Mouse (Mus musculus): ENCODE data around the gene Sash1. TPM values are rescaled to one million over a fixed set of nuclear protein-coding genes. Genes with fewer than 3 reads are reported as not detected.

Sash1 gene
- polyA plus RNA-seq (2014; fragmentation: Nextera tagmentation; extraction: Ambion mirVana), result 2.2 and 3.6 TPM in 2 replicates

DNA sequence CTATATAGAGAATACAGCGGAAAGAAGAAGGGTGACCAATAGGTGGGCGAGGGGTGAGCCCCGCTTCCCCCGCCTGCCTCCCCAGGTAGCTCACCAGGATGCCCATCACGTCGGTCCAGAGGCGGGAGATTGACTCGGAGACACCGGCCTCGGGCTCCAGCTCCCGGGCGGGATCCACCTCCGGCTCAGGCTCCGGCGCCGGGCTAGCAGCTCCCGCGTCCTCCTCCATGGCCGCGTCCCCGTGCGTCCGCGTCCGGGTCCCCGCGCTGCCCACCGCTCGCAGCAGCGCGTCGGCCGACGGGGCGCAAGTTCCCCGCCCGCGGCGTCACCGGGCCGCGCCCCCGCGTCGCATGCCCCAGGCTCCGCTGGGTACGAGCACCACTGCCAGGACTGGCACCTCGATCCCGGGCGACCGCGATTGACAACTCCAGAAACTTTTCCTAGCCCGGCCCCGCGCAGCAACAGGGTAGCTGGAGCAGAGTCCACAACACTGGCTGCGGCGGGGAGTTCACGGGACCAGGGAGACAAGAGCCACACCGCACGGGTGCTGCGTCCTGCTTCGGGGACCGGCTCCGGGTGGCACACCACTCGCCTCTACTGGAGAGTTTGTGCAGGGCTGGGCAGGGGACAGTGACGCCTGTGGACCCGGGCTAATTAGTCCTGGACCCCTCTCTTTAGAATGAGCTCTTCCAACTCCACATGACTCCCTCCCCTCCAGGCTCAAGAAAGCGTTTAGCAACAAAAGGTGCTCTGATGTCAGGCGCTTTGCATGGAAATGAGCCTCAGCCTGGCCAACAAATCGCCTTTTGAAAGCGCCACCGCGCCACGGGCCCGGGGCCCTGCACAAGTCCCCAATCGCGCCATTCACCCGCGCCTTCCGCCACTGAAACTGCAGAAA, at the start of gene Sash1:
TSS of gene Sash1 (minus strand) at position 441 of the 898 bp plus-strand sequence.
- Histone ChIP-seq H3K4me1 (ENCODE audit: control insufficient read depth, insufficient read depth, low read length) (peaks cover 20% of the 10 kb centered on the region), H3K4me3 (ENCODE audit: low read depth, low read length) (peak within 1 kb of the TSS; percentile 81), H3K4me2 (peak within 1 kb of the TSS; percentile 77), H3K36me3 (ENCODE audit: control insufficient read depth, insufficient read depth, low read length) (no peaks in the 10 kb centered on the region), H3K27me3 (ENCODE audit: control insufficient read depth, insufficient read depth, low read length) (no peaks in the 10 kb centered on the region), H3K27ac (ENCODE audit: low read depth, low read length) (peak within 1 kb of the TSS; percentile 97), H3K9ac (ENCODE audit: low read depth, low read length) (peak within 1 kb of the TSS; percentile 86), H3K9me3 (replicated peaks; ENCODE audit: control insufficient read depth, low read length) (no peaks in the 10 kb centered on the region)
- under 1% methylated on average over 56 of the region's 80 CpGs for WGBS (ENCODE audit: insufficient replicate concordance)
- peak; percentile 85 for ATAC-seq (replicated peaks; ENCODE audit: insufficient number of reproducible peaks, low FRiP score, low TSS enrichment)

DNA sequence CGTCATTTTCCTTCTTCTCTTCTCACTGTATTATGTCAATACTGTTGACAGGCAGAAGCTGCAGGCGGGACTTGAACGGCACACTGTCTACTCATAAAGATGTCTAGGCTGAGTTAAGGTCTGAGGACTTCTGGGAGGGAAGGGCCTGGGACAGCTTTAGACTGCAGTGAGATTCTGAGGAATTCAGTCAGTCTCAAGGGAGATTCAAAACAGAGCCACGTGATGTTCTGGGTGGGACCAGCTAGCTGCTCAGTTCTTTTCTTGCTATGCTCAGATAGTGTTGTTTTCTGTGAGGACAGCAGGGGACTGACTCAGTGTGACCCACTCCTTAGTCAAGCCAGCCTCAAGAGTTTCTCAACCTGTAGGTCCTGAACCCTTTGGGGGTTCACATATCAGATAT, 49.7 kb upstream of the Sash1 start:
- H3K9ac ChIP-seq (ENCODE audit: low read depth, low read length), result no peak overlapping the region
- no peaks in the 10 kb centered on the region for H3K36me3 ChIP-seq (ENCODE audit: control insufficient read depth, insufficient read depth, low read length)
- no peak overlapping the region for H3K4me2 ChIP-seq
- H3K27ac ChIP-seq (ENCODE audit: low read depth, low read length), result no peak overlapping the region
- WGBS (ENCODE audit: insufficient replicate concordance), result 44% methylated on average over 4 of the region's 4 CpGs
- no peaks in the 10 kb centered on the region for H3K27me3 ChIP-seq (ENCODE audit: control insufficient read depth, insufficient read depth, low read length)
- ATAC-seq (replicated peaks; ENCODE audit: insufficient number of reproducible peaks, low FRiP score, low TSS enrichment), result no peak
- H3K9me3 ChIP-seq (replicated peaks; ENCODE audit: control insufficient read depth, low read length), result no peaks in the 10 kb centered on the region
- no peak overlapping the region for H3K4me3 ChIP-seq (ENCODE audit: low read depth, low read length)
- H3K4me1 ChIP-seq (ENCODE audit: control insufficient read depth, insufficient read depth, low read length), result no peaks in the 10 kb centered on the region

DNA sequence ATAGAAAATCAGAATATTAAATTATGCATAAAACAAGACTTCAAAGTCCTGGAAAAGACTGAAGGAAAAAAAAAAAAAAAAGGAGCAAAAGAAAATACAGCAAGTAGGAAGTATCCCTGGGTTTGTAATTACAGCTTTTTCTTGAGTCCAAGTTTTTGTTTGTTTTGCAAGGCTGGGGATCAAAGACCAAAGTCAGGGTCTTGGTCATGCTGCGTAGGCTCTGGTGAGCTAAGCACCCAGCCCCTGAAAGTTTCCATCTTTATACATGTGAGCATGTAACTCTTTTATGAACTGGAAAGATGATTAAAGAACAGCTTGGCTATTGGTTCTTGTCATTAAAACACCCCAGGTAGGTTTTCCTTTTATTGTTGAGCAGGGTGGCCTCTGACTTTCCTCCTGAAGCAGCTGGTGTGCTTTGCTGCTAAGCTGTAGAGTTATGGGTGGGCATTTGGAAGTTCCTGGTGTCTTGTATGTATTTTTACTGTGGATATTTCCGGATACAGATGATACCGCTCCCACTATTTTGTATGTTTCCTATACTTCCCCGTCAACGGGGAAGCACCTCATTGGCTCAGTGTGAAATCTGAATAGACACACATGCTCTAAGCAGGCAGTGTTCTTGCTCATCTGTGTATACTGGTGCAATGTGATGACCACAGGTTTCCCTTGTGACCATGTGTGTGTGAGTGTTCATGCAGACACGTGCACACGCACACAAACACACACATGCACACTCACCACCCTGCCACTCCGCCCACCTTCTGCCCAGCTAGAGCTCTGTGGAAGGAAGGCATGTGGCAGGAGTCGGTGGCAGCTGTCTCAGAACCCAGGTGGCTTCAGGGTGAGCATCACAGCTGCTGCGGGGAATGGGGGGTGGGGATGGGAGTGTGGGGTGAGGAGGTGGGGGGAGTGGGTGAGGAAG, 47.8 kb upstream of the Sash1 start:
- Histone ChIP-seq H3K27ac (ENCODE audit: low read depth, low read length) (no peak overlapping the region), H3K9me3 (replicated peaks; ENCODE audit: control insufficient read depth, low read length) (no peaks in the 10 kb centered on the region), H3K4me2 (no peak overlapping the region), H3K27me3 (ENCODE audit: control insufficient read depth, insufficient read depth, low read length) (no peaks in the 10 kb centered on the region), H3K4me1 (ENCODE audit: control insufficient read depth, insufficient read depth, low read length) (no peaks in the 10 kb centered on the region), H3K36me3 (ENCODE audit: control insufficient read depth, insufficient read depth, low read length) (no peaks in the 10 kb centered on the region), H3K4me3 (ENCODE audit: low read depth, low read length) (no peak overlapping the region), H3K9ac (ENCODE audit: low read depth, low read length) (no peak overlapping the region)
- WGBS (ENCODE audit: insufficient replicate concordance), result 80% methylated on average over 10 of the region's 10 CpGs
- ATAC-seq (replicated peaks; ENCODE audit: insufficient number of reproducible peaks, low FRiP score, low TSS enrichment), result no peak

DNA sequence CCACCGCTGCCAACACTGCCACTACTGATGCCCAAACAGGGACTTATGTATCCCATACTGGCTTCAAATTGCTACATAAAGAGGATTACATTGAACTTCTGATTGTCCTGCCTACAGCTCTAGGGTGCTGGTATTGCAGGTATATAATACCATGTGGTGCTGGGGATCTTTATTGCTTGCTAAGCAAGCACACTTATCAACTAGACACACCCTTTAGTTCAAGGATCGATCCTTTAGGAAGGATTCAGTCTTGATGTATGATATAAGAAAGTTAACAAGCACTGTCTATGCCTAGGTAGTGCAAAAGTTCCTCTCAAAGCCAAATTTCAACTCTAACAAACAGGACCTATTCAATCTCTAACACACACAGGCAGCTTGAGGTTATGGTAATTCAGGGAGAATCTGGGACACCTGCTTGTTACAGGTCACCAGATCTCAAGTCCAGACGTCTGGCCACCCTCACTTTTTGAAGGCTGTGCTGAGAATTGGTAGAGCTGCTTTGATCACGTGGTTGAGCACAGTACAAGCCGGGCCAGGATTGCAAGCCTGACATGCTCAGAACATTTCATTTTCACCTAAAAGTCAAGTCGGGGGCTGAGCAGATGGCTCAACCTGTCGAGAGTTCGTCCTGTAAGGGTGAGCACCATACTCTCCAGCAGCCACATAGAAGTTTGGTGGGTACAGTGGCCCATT, 45.8 kb upstream of the Sash1 start:
- no peaks in the 10 kb centered on the region for H3K27me3 ChIP-seq (ENCODE audit: control insufficient read depth, insufficient read depth, low read length)
- no peak overlapping the region for H3K4me2 ChIP-seq
- H3K9me3 ChIP-seq (replicated peaks; ENCODE audit: control insufficient read depth, low read length), result no peaks in the 10 kb centered on the region
- no peak overlapping the region for H3K27ac ChIP-seq (ENCODE audit: low read depth, low read length)
- no peak for ATAC-seq (replicated peaks; ENCODE audit: insufficient number of reproducible peaks, low FRiP score, low TSS enrichment)
- no peaks in the 10 kb centered on the region for H3K36me3 ChIP-seq (ENCODE audit: control insufficient read depth, insufficient read depth, low read length)
- H3K9ac ChIP-seq (ENCODE audit: low read depth, low read length), result no peak overlapping the region
- H3K4me3 ChIP-seq (ENCODE audit: low read depth, low read length), result no peak overlapping the region
- H3K4me1 ChIP-seq (ENCODE audit: control insufficient read depth, insufficient read depth, low read length), result no peaks in the 10 kb centered on the region
- WGBS (ENCODE audit: insufficient replicate concordance), result 80% methylated on average over 8 of the region's 8 CpGs

DNA sequence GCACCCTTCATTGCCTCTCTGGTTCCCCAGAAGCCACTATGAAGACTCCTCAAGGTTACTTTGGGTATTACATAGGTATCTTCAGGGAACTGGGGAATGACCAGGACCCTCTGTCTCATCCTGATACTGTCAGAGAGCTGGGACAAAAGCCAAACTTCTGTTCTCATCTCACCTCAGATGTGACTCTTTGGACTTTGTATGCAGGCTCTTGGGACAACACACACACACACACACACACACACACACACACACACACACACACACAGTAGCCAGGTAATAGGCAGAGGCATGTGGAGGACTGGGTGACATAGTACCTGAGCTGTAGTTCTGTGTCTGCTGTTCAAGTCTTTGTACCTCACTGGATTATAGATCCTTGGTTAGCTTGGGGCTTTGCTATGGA, 44.8 kb upstream of the Sash1 start:
- H3K9me3 ChIP-seq (replicated peaks; ENCODE audit: control insufficient read depth, low read length), result no peaks in the 10 kb centered on the region
- no peak overlapping the region for H3K4me3 ChIP-seq (ENCODE audit: low read depth, low read length)
- H3K9ac ChIP-seq (ENCODE audit: low read depth, low read length), result no peak overlapping the region
- H3K4me1 ChIP-seq (ENCODE audit: control insufficient read depth, insufficient read depth, low read length), result no peaks in the 10 kb centered on the region
- H3K27ac ChIP-seq (ENCODE audit: low read depth, low read length), result no peak overlapping the region
- no peaks in the 10 kb centered on the region for H3K27me3 ChIP-seq (ENCODE audit: control insufficient read depth, insufficient read depth, low read length)
- no peak for ATAC-seq (replicated peaks; ENCODE audit: insufficient number of reproducible peaks, low FRiP score, low TSS enrichment)
- no peaks in the 10 kb centered on the region for H3K36me3 ChIP-seq (ENCODE audit: control insufficient read depth, insufficient read depth, low read length)
- no peak overlapping the region for H3K4me2 ChIP-seq

DNA sequence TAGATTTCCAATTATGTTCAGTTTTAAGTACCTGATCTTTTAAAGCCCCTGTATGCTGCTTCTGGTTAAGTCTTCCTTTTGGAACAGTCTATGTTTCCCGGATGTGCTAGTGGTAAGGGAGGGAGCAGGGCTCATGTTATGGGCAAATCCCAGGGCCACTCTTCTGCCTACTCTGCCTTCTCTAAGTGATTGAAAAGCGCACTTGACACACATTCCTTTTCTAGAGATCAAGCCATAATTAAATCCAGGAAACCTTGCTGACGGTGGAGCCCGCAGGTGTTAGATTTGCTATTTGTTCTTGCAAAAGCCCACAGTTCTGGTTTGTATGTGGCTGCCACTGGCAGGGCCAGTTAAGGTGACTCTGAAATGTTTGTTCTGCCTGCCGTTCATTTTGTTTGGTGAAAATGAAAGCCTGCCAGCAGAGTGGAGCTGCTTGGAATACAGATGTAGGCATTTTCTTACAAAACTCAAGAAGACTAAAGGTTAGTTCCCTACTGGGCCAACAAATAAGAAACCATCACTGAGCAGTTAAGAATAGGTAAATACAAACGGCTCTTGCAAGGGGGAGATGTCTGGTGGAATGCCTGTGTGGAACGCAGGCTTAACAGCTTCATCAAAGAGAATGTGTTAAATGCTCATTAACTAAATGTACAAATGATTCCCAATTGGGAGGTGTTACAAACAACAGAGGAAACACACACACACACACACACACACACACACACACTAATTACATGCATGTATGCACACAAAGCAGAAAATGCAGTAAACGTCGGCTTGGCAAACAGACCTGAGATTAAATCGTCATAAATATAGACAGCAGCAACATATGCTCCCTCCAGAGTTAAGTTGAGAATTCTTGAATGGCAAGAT, 43.1 kb upstream of the Sash1 start:
- H3K4me3 ChIP-seq (ENCODE audit: low read depth, low read length), result no peak overlapping the region
- no peaks in the 10 kb centered on the region for H3K9me3 ChIP-seq (replicated peaks; ENCODE audit: control insufficient read depth, low read length)
- H3K27ac ChIP-seq (ENCODE audit: low read depth, low read length), result no peak overlapping the region
- H3K4me1 ChIP-seq (ENCODE audit: control insufficient read depth, insufficient read depth, low read length), result 0 out of 2 replicates have a peak, but pooled peaks cover 4% of the 10 kb centered on the region
- WGBS (ENCODE audit: insufficient replicate concordance), result 74% methylated on average over 10 of the region's 10 CpGs
- no peak for ATAC-seq (replicated peaks; ENCODE audit: insufficient number of reproducible peaks, low FRiP score, low TSS enrichment)
- H3K9ac ChIP-seq (ENCODE audit: low read depth, low read length), result no peak overlapping the region
- no peaks in the 10 kb centered on the region for H3K36me3 ChIP-seq (ENCODE audit: control insufficient read depth, insufficient read depth, low read length)
- no peaks in the 10 kb centered on the region for H3K27me3 ChIP-seq (ENCODE audit: control insufficient read depth, insufficient read depth, low read length)
- H3K4me2 ChIP-seq, result no peak overlapping the region

DNA sequence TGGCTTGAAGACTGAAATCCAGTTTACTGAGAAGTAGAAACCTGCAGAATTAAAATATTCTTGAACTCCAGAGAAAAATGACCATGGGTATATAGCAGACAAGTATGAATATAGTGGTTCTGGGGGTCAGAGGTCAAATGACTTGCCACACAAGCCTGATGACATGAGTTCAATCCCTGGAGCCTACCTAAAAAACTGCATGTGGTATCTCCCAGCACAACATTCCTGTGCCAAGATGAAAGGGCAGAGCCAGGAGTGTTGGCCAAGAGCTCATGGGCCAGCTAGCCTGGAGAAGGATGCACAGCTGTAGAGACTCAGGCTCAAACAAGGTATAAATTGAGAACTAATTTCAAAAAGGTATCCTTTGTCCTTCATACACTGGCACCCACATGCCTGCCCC, 42.4 kb upstream of the Sash1 start:
- Histone ChIP-seq H3K27me3 (ENCODE audit: control insufficient read depth, insufficient read depth, low read length) (no peaks in the 10 kb centered on the region), H3K9ac (ENCODE audit: low read depth, low read length) (no peak overlapping the region), H3K9me3 (replicated peaks; ENCODE audit: control insufficient read depth, low read length) (no peaks in the 10 kb centered on the region), H3K27ac (ENCODE audit: low read depth, low read length) (no peak overlapping the region), H3K4me1 (ENCODE audit: control insufficient read depth, insufficient read depth, low read length) (0 out of 2 replicates have a peak, but pooled peaks cover 4% of the 10 kb centered on the region), H3K4me3 (ENCODE audit: low read depth, low read length) (no peak overlapping the region), H3K4me2 (no peak overlapping the region), H3K36me3 (ENCODE audit: control insufficient read depth, insufficient read depth, low read length) (no peaks in the 10 kb centered on the region)
- ATAC-seq (replicated peaks; ENCODE audit: insufficient number of reproducible peaks, low FRiP score, low TSS enrichment), result no peak

Data from heart, embryonic 11.5 days (tissue).